Mouse (Mus musculus) cerebellum, adult 8-10 months (tissue): ENCODE data around the gene Mboat7.
"Not testable (repeated sequence)": the region's sequence is repeated elsewhere in the genome, so short reads cannot be mapped to it uniquely, and the experiment has no call there.

Experiments
- DNase-seq: peaks from one replicate; pipeline ENCODE4 v3.0.0; 2022

Mboat7 gene

GRCm38 (mm10) chr7:3692987-3693808 is at the start of gene Mboat7:
Gene Mboat7, minus strand, starts transcription at chr7:3693523.
- peak; percentile 94 for DNase-seq

- DNase-seq: not testable (repeated sequence)
These were observed 39.4 kb upstream of the Mboat7 start for GRCm38 (mm10) chr7:3732675-3733074.

- DNase-seq: not testable (repeated sequence)
These were observed 32.1 kb upstream of the Mboat7 start for GRCm38 (mm10) chr7:3725459-3725858.

- not testable (repeated sequence) for DNase-seq
These were observed 26.9 kb upstream of the Mboat7 start, which contains the start of gene Pirb for GRCm38 (mm10) chr7:3720268-3720667. Gene Pirb, minus strand, starts transcription at chr7:3720391.

GRCm38 (mm10) chr7:3715249-3715648 is 21.9 kb upstream of the Mboat7 start:
- DNase-seq: no peak

GRCm38 (mm10) chr7:3712264-3712942 is 19.1 kb upstream of the Mboat7 start:
- no peak for DNase-seq

GRCm38 (mm10) chr7:3709000-3709399 is 15.7 kb upstream of the Mboat7 start:
- DNase-seq: no peak

GRCm38 (mm10) chr7:3708447-3708980 is 15.2 kb upstream of the Mboat7 start:
- not testable (repeated sequence) for DNase-seq

- DNase-seq: no peak
These were observed 14.5 kb upstream of the Mboat7 start for GRCm38 (mm10) chr7:3707568-3708413.

GRCm38 (mm10) chr7:3707027-3707426 is 13.7 kb upstream of the Mboat7 start:
- DNase-seq: no peak

GRCm38 (mm10) chr7:3706343-3706934 is 13.1 kb upstream of the Mboat7 start:
- no peak for DNase-seq

GRCm38 (mm10) chr7:3705911-3706310 is 12.6 kb upstream of the Mboat7 start:
- DNase-seq: no peak

GRCm38 (mm10) chr7:3705461-3705860 is 12.1 kb upstream of the Mboat7 start:
- DNase-seq: peak; percentile 9

- no peak for DNase-seq
These were observed 11.2 kb upstream of the Mboat7 start for GRCm38 (mm10) chr7:3704475-3704874.

- peak; percentile 96 for DNase-seq
These were observed 10.6 kb upstream of the Mboat7 start, which contains the start of gene Rps9 for GRCm38 (mm10) chr7:3703879-3704441. Gene Rps9, plus strand, starts transcription at chr7:3703993.

GRCm38 (mm10) chr7:3703148-3703878 is 10.0 kb upstream of the Mboat7 start:
- no peak for DNase-seq

- DNase-seq: no peak
These were observed 5.1 kb upstream of the Mboat7 start for GRCm38 (mm10) chr7:3698471-3698870.

- not testable (repeated sequence) for DNase-seq
These were observed 1.6 kb upstream of the Mboat7 start for GRCm38 (mm10) chr7:3694949-3695305.

- DNase-seq: peak; percentile 55
These were observed 989 bp upstream of the Mboat7 start for GRCm38 (mm10) chr7:3694076-3694948.

GRCm38 (mm10) chr7:3693809-3694075 is 419 bp upstream of the Mboat7 start:
- DNase-seq: no peak
